Mouse (Mus musculus) left cerebral cortex, postnatal 25 days (tissue): ENCODE results near the gene Ttll2. TPM values are rescaled to one million over a fixed set of nuclear protein-coding genes. Genes with fewer than 3 reads are reported as not detected.
A peak's percentile ranks its signal among the peaks of the same experiment; 100 is the strongest.
"Not testable (repeated sequence)": the region's sequence is repeated elsewhere in the genome, so short reads cannot be mapped to it uniquely, and the experiment has no call there.

Source experiments
- DNase-seq, 2 experiments: peaks; one replicate each; pipeline ENCODE4 v3.0.0; 2022; ENCODE audit warnings: low spot score in 2 of 2, mixed read lengths in 1 of 2
- intact Hi-C: fragments of 180-260 bp; cut with DNase I; formaldehyde crosslinking; loops from one replicate; pipeline ENCODE4 v1.15.1; 2025
- total RNA-seq, 2 experiments: library from RNA; stranded (reverse); gene quantifications; 2 replicates each; pipeline ENCODE4 v1.2.3; 2021

Ttll2 gene
- total RNA-seq, 2 experiments from 2014 or later: not detected

- intact Hi-C loops: not testable (repeated sequence)
- peak in 1 of 2 experiments; percentile 40 for DNase-seq
Observed at GRCm38 (mm10) chr17:7366676-7367374, 14.3 kb upstream of the Ttll2 start.

- DNase-seq, intact Hi-C loops: not testable (repeated sequence)
Observed at GRCm38 (mm10) chr17:7366265-7366664, 13.8 kb upstream of the Ttll2 start.

- DNase-seq, intact Hi-C loops: not testable (repeated sequence)
Observed at GRCm38 (mm10) chr17:7365615-7366014, 13.1 kb upstream of the Ttll2 start.

GRCm38 (mm10) chr17:7360749-7361465 lies 8.4 kb upstream of the Ttll2 start:
- peak in 1 of 2 experiments; percentile 23 for DNase-seq
- intact Hi-C loops: not testable (repeated sequence)

- DNase-seq, intact Hi-C loops: not testable (repeated sequence)
Observed at GRCm38 (mm10) chr17:7359806-7360205, 7.3 kb upstream of the Ttll2 start.

- intact Hi-C loops: not testable (repeated sequence)
Observed at GRCm38 (mm10) chr17:7348765-7349164, 3.7 kb downstream of the Ttll2 start.

GRCm38 (mm10) chr17:7337381-7337780 lies 15.1 kb downstream of the Ttll2 start:
- intact Hi-C loops, DNase-seq: not testable (repeated sequence)

More at GRCm38 (mm10) chr17:7348765-7349164, 3.7 kb downstream of the Ttll2 start:
- DNase-seq: not testable (repeated sequence)

- DNase-seq, intact Hi-C loops: not testable (repeated sequence)
Observed at GRCm38 (mm10) chr17:7332745-7333144, 19.8 kb downstream of the Ttll2 start.

GRCm38 (mm10) chr17:7326415-7326814 lies 26.1 kb downstream of the Ttll2 start:
- intact Hi-C loops, DNase-seq: not testable (repeated sequence)

GRCm38 (mm10) chr17:7324346-7324745 lies 28.1 kb downstream of the Ttll2 start, which contains the start of gene Tcp10a:
Gene Tcp10a (plus strand): TSS chr17:7324646.
- DNase-seq, intact Hi-C loops: not testable (repeated sequence)

- DNase-seq, intact Hi-C loops: not testable (repeated sequence)
Observed at GRCm38 (mm10) chr17:7319789-7320188, 32.7 kb downstream of the Ttll2 start.

GRCm38 (mm10) chr17:7315693-7316382 lies 36.7 kb downstream of the Ttll2 start:
- intact Hi-C loops, DNase-seq: not testable (repeated sequence)

- peak; percentile 70 to 82 for DNase-seq
Observed at GRCm38 (mm10) chr17:7306278-7307196, 46.0 kb downstream of the Ttll2 start.

More at GRCm38 (mm10) chr17:7306278-7307196, 46.0 kb downstream of the Ttll2 start:
- intact Hi-C loops: not testable (repeated sequence)

Other genes with a start within 250 kb of the Ttll2 start
- 10 to 100 TPM; 57.1 to 59.2 TPM for gene Rps6ka2, start 182.6 kb downstream of the Ttll2 start, total RNA-seq
- under 1 TPM in 1 of 2 experiments, not detected in 1; 0.14 TPM for gene Tcp10a, start 28.1 kb downstream of the Ttll2 start, total RNA-seq
- gene Gm49630, start 19.3 kb upstream of the Ttll2 start, total RNA-seq: not detected
- gene Unc93a2, start 32.8 kb upstream of the Ttll2 start, total RNA-seq: not detected